Mouse (Mus musculus): ENCODE results near the gene Olfr819. TPM values are rescaled to one million over a fixed set of nuclear protein-coding genes. Genes with fewer than 3 reads are reported as not detected.

Gene Olfr819
- polyA plus RNA-seq, 1 experiment from 2014 or later = not detected

- WGBS = 72% methylated on average over 1 of the region's 1 CpGs
- no peak for ATAC-seq
- H3K9me3 ChIP-seq (ENCODE audit: control insufficient read depth, low read length) = no peaks in the 10 kb centered on the region
- no peak within 1 kb of the TSS for H3K27ac ChIP-seq (ENCODE audit: low read depth, low read length)
- H3K36me3 ChIP-seq (ENCODE audit: control insufficient read depth, insufficient read depth, low read length) = no peaks in the 10 kb centered on the region
- no peak within 1 kb of the TSS for H3K9ac ChIP-seq (ENCODE audit: low read depth, low read length)
- H3K27me3 ChIP-seq (replicated peaks; ENCODE audit: control insufficient read depth, insufficient read depth, low read length) = no peaks in the 10 kb centered on the region
- no peaks in the 10 kb centered on the region for H3K4me1 ChIP-seq (ENCODE audit: control insufficient read depth, insufficient read depth, low read depth, low read length)
- no peak within 1 kb of the TSS for H3K4me3 ChIP-seq (ENCODE audit: low read length)
- H3K4me2 ChIP-seq (ENCODE audit: low read length) = no peak within 1 kb of the TSS
Measured at GRCm38 (mm10) chr10:129915497-129915896, 51.6 kb downstream of the Olfr819 start, which contains the start of gene Olfr816. TSS of gene Olfr816 (minus strand) at chr10:129915597.

Other genes starting within 250 kb of the Olfr819 start
- gene Olfr805, start 237.9 kb downstream of the Olfr819 start, polyA plus RNA-seq (2015; fragmentation: Nextera tagmentation; extraction: Ambion mirVana) = not detected in 2 replicates
- not detected in 2 replicates for gene Olfr806, start 225.3 kb downstream of the Olfr819 start, polyA plus RNA-seq (2015; fragmentation: Nextera tagmentation; extraction: Ambion mirVana)
- not detected in 2 replicates for gene Olfr807, start 209.5 kb downstream of the Olfr819 start, polyA plus RNA-seq (2015; fragmentation: Nextera tagmentation; extraction: Ambion mirVana)
- gene Olfr808, start 201.8 kb downstream of the Olfr819 start, polyA plus RNA-seq (2015; fragmentation: Nextera tagmentation; extraction: Ambion mirVana) = not detected in 2 replicates
- gene Olfr809, start 192.6 kb downstream of the Olfr819 start, polyA plus RNA-seq (2015; fragmentation: Nextera tagmentation; extraction: Ambion mirVana) = not detected in 2 replicates
- gene Olfr810, start 172.3 kb downstream of the Olfr819 start, polyA plus RNA-seq (2015; fragmentation: Nextera tagmentation; extraction: Ambion mirVana) = not detected in 2 replicates
- not detected in 2 replicates for gene Olfr811, start 162.9 kb downstream of the Olfr819 start, polyA plus RNA-seq (2015; fragmentation: Nextera tagmentation; extraction: Ambion mirVana)
- not detected in 2 replicates for gene Olfr812, start 121.2 kb downstream of the Olfr819 start, polyA plus RNA-seq (2015; fragmentation: Nextera tagmentation; extraction: Ambion mirVana)
- gene Olfr813, start 111.9 kb downstream of the Olfr819 start, polyA plus RNA-seq (2015; fragmentation: Nextera tagmentation; extraction: Ambion mirVana) = not detected in 2 replicates
- not detected in 2 replicates for gene Olfr814, start 87.4 kb downstream of the Olfr819 start, polyA plus RNA-seq (2015; fragmentation: Nextera tagmentation; extraction: Ambion mirVana)
- gene Olfr815, start 61.4 kb downstream of the Olfr819 start, polyA plus RNA-seq (2015; fragmentation: Nextera tagmentation; extraction: Ambion mirVana) = not detected in 2 replicates
- not detected in 2 replicates for gene Olfr816, start 51.7 kb downstream of the Olfr819 start, polyA plus RNA-seq (2015; fragmentation: Nextera tagmentation; extraction: Ambion mirVana)
- gene Olfr818, start 18.2 kb downstream of the Olfr819 start, polyA plus RNA-seq (2015; fragmentation: Nextera tagmentation; extraction: Ambion mirVana) = not detected in 2 replicates
- not detected in 2 replicates for gene Olfr247, start 8.9 kb upstream of the Olfr819 start, polyA plus RNA-seq (2015; fragmentation: Nextera tagmentation; extraction: Ambion mirVana)
- gene Gm10310, start 17.8 kb upstream of the Olfr819 start, polyA plus RNA-seq (2015; fragmentation: Nextera tagmentation; extraction: Ambion mirVana) = not detected in 2 replicates
- gene Olfr820, start 45.4 kb upstream of the Olfr819 start, polyA plus RNA-seq (2015; fragmentation: Nextera tagmentation; extraction: Ambion mirVana) = not detected in 2 replicates
- gene Olfr821, start 63.1 kb upstream of the Olfr819 start, polyA plus RNA-seq (2015; fragmentation: Nextera tagmentation; extraction: Ambion mirVana) = not detected in 2 replicates
- gene Olfr822, start 103.9 kb upstream of the Olfr819 start, polyA plus RNA-seq (2015; fragmentation: Nextera tagmentation; extraction: Ambion mirVana) = not detected in 2 replicates
- gene Olfr823, start 148.1 kb upstream of the Olfr819 start, polyA plus RNA-seq (2015; fragmentation: Nextera tagmentation; extraction: Ambion mirVana) = not detected in 2 replicates
- not detected in 2 replicates for gene Olfr824, start 162.7 kb upstream of the Olfr819 start, polyA plus RNA-seq (2015; fragmentation: Nextera tagmentation; extraction: Ambion mirVana)
- not detected in 2 replicates for gene Olfr825, start 199.5 kb upstream of the Olfr819 start, polyA plus RNA-seq (2015; fragmentation: Nextera tagmentation; extraction: Ambion mirVana)
- not detected in 2 replicates for gene Olfr826, start 216.9 kb upstream of the Olfr819 start, polyA plus RNA-seq (2015; fragmentation: Nextera tagmentation; extraction: Ambion mirVana)
- not detected in 2 replicates for gene Olfr827, start 247.1 kb upstream of the Olfr819 start, polyA plus RNA-seq (2015; fragmentation: Nextera tagmentation; extraction: Ambion mirVana)